Mouse (Mus musculus) spleen, embryonic (tissue): ENCODE data around the gene Akna.

Source experiments
- CTCF ChIA-PET: fragments of 350-600 bp; sonication (Branson Sonifier 250); formaldehyde crosslinking; loops from one replicate; lab custom pipeline; 2022; lab: Charles Lee

Gene Akna

GRCm38 (mm10) chr4:63410583-63410934, 7.4 kb upstream of the Akna start:
- CTCF ChIA-PET: interaction anchor here (0.5 kb wide), 1 partner anchor 10 kb away, joined by 3 read pairs; no protein-coding TSS in a partner anchor

DNA sequence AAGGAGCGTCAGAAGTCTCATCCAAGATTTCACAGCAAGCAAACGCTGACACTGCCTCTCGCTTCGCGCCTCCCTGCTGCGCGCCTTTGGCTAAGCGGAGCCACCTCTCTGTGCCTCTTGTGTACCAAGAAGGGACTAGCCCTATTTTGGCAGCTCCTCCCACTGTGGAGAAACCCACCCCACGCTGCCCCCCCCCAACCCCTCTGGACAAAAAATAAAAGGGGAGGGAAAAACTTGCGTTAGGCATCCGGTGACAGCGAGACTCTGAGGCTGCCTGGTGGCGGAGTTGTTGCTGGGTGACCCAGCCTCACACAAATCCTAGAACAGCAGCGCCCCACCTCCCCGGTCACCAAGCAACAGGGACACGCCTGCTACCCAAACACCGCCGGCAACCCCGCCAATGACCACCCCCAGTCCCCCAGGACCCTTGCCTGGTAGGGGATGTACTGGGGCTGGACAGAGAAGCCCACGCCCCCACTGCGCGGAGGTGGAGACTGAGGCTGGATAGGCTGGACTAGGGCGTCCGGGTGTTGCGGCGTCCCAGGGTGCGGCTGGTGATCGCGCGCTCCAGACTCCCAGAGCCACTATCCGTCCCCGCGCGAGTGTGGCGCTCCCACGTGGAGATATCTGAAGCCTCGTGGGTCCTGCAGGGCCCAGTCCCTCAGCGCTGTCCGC, 6.9 kb upstream of the Akna start:
- CTCF ChIA-PET: interaction anchor here (0.8 to 1.5 kb wide), 2 partner anchors 33 to 42 kb away, joined by 3 to 6 read pairs; no protein-coding TSS in a partner anchor

DNA sequence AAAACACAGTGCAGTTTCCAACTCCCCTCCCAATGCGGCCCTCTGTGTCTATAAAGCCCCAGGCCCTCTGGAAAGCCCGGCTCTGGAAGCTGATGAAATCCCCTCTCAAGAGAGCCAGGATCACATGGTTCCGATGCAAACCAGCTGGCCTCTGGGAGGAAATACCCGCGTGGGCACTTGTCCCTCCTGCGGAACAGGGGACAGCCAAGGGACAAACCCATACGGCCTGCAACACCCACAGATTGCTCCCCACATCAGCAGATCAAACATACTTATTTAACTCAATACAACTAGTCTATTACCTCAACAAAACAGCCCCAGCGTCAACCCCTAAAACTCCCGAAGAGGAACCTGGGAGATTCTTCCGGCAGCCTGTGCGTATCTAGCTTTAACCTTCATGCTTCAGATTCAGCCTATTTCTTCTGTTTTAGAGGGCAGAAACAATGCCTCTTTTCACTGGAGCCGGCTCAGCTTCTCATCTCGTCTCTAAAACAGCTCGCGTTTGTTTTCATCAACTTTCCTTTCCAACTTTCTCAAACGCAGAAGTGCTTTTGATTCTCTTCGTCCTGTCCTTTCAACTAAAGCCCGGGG, 6.3 kb upstream of the Akna start:
- CTCF ChIA-PET: interaction anchor here (0.6 to 1.5 kb wide), 4 partner anchors 15 to 89 kb away, joined by 3 to 10 read pairs (median 4); no protein-coding TSS in a partner anchor

GRCm38 (mm10) chr4:63408649-63409048, 5.5 kb upstream of the Akna start:
- CTCF ChIA-PET: interaction anchor here (0.6 to 1.5 kb wide), 3 partner anchors 15 to 89 kb away, joined by 3 to 10 read pairs (median 6); no protein-coding TSS in a partner anchor

- CTCF ChIA-PET: interaction anchor here (0.6 to 1.5 kb wide), 3 partner anchors 16 to 40 kb away, joined by 3 to 10 read pairs (median 6); no protein-coding TSS in a partner anchor
Measured at GRCm38 (mm10) chr4:63408247-63408646, 5.1 kb upstream of the Akna start.

DNA sequence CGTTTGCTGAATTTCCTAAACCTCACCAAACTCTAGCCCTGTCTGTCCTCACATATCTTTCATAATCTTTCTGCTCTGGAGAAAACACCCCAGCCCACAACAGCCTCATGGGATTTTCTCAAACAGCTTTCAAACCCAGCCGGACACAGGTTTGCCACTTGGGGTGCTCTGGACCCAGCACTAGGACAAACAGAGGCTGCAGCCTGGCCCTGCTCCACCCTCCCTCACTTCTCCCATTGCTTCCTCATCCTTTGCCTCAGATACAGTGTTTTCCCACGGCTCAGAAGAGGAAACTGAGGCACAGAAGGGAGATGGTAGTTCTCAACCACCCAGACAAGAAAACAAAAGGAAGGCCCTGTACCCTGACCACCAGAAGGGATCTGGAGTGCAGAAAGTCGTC, 2.5 kb upstream of the Akna start:
- CTCF ChIA-PET: no interaction called here

DNA sequence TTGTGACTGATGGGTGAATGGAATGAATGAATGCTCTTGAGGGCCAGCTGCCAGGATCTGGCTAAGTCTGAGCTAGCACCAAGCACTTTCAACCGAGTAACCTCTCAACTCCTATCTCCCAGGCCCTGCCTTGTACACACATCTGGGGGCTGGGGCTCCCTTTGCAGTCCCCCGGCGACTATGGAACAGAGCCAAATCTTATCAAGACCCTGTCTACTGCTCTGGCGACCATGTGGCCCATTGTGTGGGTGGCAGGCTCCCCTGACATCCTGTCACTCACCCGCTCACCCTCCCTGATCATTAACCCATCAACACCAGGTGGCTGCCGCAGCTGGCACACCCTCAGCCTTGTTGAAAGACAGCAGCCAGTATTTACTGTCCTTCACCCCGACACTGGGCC, 1.9 kb upstream of the Akna start:
- CTCF ChIA-PET: no interaction called here

DNA sequence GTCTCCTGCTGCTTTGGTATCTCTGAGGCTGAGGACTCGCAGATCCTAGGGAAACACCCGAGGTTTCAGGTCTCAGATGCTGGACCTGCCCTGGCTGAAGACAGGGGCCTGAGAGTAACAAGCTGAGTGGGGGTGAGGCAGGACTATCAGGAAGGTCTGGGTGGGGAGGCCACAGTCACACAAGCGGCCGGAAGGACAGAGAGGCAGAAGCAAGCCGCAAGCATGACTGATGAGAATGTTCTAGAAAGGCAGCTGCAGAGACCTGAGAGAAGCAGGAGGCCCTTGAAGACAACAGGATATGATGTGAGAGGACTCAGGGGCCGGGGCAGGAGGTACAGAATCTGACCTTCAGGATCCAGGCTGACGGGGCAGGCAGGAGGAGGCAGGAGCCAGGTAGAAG, 1.1 kb upstream of the Akna start:
- CTCF ChIA-PET: no interaction called here

- CTCF ChIA-PET: interaction anchor here (0.6 to 1.3 kb wide), 2 partner anchors 13 to 36 kb away, joined by 5 to 7 read pairs; no protein-coding TSS in a partner anchor
Measured at GRCm38 (mm10) chr4:63402558-63402957, 596 bp downstream of the Akna start.

GRCm38 (mm10) chr4:63402056-63402455, 1.1 kb downstream of the Akna start:
- CTCF ChIA-PET: interaction anchor here (0.6 to 1.0 kb wide), 2 partner anchors 13 to 37 kb away, joined by 3 to 7 read pairs; no protein-coding TSS in a partner anchor

- CTCF ChIA-PET: interaction anchor here (1.0 kb wide), 1 partner anchor 12 kb away, joined by 3 read pairs; no protein-coding TSS in a partner anchor
Measured at GRCm38 (mm10) chr4:63401620-63402019, 1.5 kb downstream of the Akna start.

DNA sequence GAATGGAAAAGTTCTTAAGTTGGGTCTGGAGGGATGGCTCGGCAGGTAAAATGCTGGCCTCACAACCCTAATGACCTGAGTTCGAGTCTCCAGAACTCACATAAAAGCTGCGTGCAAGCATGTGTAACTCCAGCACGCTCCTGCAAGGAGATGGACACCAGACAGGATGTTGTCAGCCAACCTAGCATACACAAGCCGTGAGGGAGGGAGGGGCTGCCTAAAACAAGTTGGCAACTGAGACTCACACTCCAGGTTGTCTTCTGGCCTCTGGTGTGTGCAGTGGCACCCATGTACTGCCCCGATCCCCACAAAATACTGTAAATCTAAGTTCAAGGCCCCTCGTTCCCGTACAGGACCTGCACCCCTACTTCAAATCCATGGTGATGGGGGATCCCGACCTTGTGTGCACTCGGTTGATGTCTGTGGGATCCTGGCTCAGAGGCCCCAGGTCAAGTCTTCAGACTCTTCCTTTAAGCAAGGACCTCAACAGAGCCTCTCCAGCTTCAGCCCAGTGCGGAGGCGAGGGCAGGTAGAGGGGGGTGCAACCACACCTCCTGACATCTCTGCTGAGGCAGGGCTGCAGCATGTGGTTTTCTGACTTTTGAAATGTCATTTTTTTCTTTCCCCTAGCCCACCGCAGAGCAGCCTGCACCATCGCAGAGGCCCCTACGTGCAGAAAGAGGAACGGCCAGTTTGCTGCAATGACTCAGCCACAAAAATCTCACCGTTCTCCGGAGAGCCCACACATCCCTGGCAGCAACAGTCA, 2.4 kb downstream of the Akna start:
- CTCF ChIA-PET: interaction anchor here (0.9 to 1.8 kb wide), 2 partner anchors 14 to 32 kb away, joined by 3 to 5 read pairs; no protein-coding TSS in a partner anchor

- CTCF ChIA-PET: interaction anchor here (0.7 to 1.8 kb wide), 4 partner anchors 13 to 95 kb away, joined by 3 to 5 read pairs (median 4); no protein-coding TSS in a partner anchor
Measured at GRCm38 (mm10) chr4:63399691-63400270, 3.4 kb downstream of the Akna start.

- CTCF ChIA-PET: interaction anchor here (0.7 to 1.8 kb wide), 3 partner anchors 20 to 96 kb away, joined by 4 to 5 read pairs (median 5); no protein-coding TSS in a partner anchor
Measured at GRCm38 (mm10) chr4:63398854-63399609, 4.1 kb downstream of the Akna start.

- CTCF ChIA-PET: no interaction called here
Measured at GRCm38 (mm10) chr4:63397981-63398537, 5.1 kb downstream of the Akna start.

GRCm38 (mm10) chr4:63391322-63391721, 11.8 kb downstream of the Akna start:
- CTCF ChIA-PET: interaction anchor here (0.8 kb wide), 1 partner anchor 16 kb away, joined by 4 read pairs; no protein-coding TSS in a partner anchor

GRCm38 (mm10) chr4:63389887-63390528, 13.1 kb downstream of the Akna start:
- CTCF ChIA-PET: interaction anchor here (0.9 to 1.4 kb wide), 2 partner anchors 12 to 13 kb away, joined by 3 to 5 read pairs; partner anchors contain the start of gene Akna

- CTCF ChIA-PET: interaction anchor here (0.9 to 1.4 kb wide), 2 partner anchors 12 to 14 kb away, joined by 3 to 5 read pairs; partner anchors contain the start of gene Akna
Measured at GRCm38 (mm10) chr4:63389121-63389886, 13.8 kb downstream of the Akna start.
